Mouse (Mus musculus): ENCODE results near the gene Brix1. TPM values are rescaled to one million over a fixed set of nuclear protein-coding genes. Genes with fewer than 3 reads are reported as not detected.

The Brix1 gene
- total and polyA plus RNA-seq, 3 experiments: 42.6 to 104 (median 94.4) TPM

DNA sequence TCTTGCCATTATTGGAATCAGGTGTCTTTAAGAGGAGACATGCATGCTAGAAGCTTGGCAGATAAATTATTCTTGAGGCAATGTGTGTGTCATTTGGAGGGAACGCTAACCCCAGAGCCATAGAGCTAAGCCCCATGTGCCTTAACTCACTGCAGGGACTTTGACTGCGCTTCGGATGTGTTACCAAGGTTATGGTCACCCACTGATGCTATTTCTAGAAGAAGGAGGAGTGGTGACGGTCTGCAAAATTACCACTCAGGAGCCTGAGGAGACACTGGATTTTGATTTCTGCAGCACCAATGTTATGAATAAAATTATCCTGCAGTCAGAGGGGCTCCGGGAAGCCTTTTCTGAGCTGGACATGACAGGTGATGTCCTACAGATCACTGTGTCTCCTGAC, 4.4 kb upstream of the Brix1 start:
- no peak for ATAC-seq (ENCODE audit: extremely low read depth, insufficient number of reproducible peaks, low FRiP score, poor library complexity, severe bottlenecking)
- DNase-seq (ENCODE audit: low spot score): no peak
- Histone ChIP-seq H3K9me3 (replicated peaks) (no peaks in the 10 kb centered on the region), H3K4me1 (ENCODE audit: insufficient read depth, low read depth, low read length) (peaks cover 22% of the 10 kb centered on the region), H3K4me3 (ENCODE audit: low read depth, low read length) (no peak overlapping the region), H3K27me3 (ENCODE audit: insufficient read depth, low read length) (no peaks in the 10 kb centered on the region), H3K36me3 (replicated peaks) (peaks cover 65% of the 10 kb centered on the region)
- no peak for TF ChIP-seq GATA2 (IDR thresholded peaks at IDR 0.05; ENCODE audit: borderline replicate concordance, low read depth, low read length)
- TF ChIP-seq GATA1 (IDR thresholded peaks at IDR 0.05; ENCODE audit: borderline replicate concordance, low read length): no peak
- TF ChIP-seq CTCF (IDR thresholded peaks at IDR 0.05; ENCODE audit: low read depth, low read length): no peak
- TF ChIP-seq POLR2AphosphoS5 (IDR thresholded peaks at IDR 0.05; ENCODE audit: insufficient replicate concordance, low read depth, low read length): no peak
- TF ChIP-seq TAL1 (conservative IDR thresholded peaks at IDR 0.05; ENCODE audit: low read depth, low read length): no peak

DNA sequence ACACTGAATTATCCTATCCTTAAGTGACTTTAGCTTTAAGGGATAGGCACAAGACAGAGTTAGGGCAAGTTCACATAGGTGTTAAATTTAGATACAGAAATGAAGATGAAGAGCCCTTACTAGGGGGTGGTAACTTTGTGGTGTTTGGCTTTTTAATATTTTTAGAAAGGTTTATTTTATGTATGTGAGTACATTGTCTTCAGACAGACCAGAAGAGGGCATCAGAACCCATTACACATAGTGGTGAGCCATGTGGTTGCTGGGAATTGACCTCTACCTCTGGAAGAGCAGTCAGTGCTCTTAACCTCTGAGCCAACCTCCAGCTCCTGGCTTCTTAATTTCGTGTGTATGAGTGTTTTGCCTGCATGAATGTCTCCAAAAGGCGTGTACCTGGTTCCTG, 1.5 kb upstream of the Brix1 start:
- Histone ChIP-seq H3K9me3 (replicated peaks) (no peaks in the 10 kb centered on the region), H3K4me1 (ENCODE audit: insufficient read depth, low read depth, low read length) (peaks cover 39% of the 10 kb centered on the region), H3K27me3 (ENCODE audit: insufficient read depth, low read length) (no peaks in the 10 kb centered on the region), H3K36me3 (replicated peaks) (peaks cover 61% of the 10 kb centered on the region), H3K4me3 (ENCODE audit: low read depth, low read length) (peak overlapping the region; percentile 86)
- no peak for TF ChIP-seq GATA2 (IDR thresholded peaks at IDR 0.05; ENCODE audit: borderline replicate concordance, low read depth, low read length)
- ATAC-seq (ENCODE audit: extremely low read depth, insufficient number of reproducible peaks, low FRiP score, poor library complexity, severe bottlenecking): no peak
- no peak for DNase-seq (ENCODE audit: low spot score)

DNA sequence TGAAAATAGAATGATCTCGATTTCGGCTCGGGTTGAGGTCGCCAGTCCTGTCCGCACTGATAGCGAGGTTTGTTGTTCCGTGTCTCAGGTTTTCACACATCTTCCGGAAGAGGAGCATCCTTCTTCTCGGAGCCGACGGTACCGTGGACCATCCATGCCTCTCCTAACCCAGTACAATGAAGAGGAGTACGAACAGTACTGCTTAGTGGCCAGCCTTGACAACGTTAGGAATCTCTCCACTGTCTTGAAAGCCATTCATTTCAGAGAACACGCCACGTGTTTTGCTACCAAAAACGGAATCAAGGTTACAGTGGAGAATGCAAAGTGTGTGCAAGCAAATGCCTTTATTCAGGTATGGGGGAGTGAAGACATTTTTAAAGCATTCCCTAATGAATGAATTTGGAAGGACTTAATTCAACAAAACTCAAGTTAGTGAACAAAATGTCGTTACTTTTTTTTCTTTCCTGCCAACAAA, 655 bp upstream of the Brix1 start:
- DNase-seq (ENCODE audit: low spot score): no peak
- no peak for TF ChIP-seq CTCF (IDR thresholded peaks at IDR 0.05; ENCODE audit: low read depth, low read length)
- TF ChIP-seq POLR2AphosphoS5 (IDR thresholded peaks at IDR 0.05; ENCODE audit: insufficient replicate concordance, low read depth, low read length): no peak
- TF ChIP-seq GATA2 (IDR thresholded peaks at IDR 0.05; ENCODE audit: borderline replicate concordance, low read depth, low read length): no peak
- no peak for TF ChIP-seq GATA1 (IDR thresholded peaks at IDR 0.05; ENCODE audit: borderline replicate concordance, low read length)
- ATAC-seq (ENCODE audit: extremely low read depth, insufficient number of reproducible peaks, low FRiP score, poor library complexity, severe bottlenecking): no peak
- Histone ChIP-seq H3K9me3 (replicated peaks) (no peaks in the 10 kb centered on the region), H3K36me3 (replicated peaks) (peaks cover 60% of the 10 kb centered on the region), H3K4me3 (ENCODE audit: low read depth, low read length) (peak overlapping the region; percentile 86), H3K27me3 (ENCODE audit: insufficient read depth, low read length) (no peaks in the 10 kb centered on the region), H3K4me1 (ENCODE audit: insufficient read depth, low read depth, low read length) (peaks cover 44% of the 10 kb centered on the region)

DNA sequence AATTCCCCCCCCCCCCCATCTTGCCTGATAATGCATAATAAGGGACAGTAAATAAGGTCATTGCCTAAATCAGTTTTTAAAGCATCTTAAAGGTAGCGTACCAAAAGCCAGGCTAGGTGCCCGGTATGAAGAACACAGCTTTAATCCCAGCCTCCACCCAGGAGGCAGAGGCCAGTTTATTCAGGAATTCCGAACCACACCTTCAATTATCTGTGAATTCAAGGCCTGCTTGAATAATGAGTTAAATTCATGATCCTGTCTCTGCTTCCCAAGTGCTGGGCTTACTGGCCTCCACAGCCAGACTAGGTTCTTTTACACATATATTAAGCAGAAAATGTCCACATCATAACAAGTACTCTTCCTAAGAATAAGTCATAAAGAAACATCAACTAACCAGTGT, 14.8 kb downstream of the Brix1 start:
- H3K4me3 ChIP-seq (ENCODE audit: low read depth, low read length): peak overlapping the region; percentile 80; the same call in 1 of the 2 replicates

DNA sequence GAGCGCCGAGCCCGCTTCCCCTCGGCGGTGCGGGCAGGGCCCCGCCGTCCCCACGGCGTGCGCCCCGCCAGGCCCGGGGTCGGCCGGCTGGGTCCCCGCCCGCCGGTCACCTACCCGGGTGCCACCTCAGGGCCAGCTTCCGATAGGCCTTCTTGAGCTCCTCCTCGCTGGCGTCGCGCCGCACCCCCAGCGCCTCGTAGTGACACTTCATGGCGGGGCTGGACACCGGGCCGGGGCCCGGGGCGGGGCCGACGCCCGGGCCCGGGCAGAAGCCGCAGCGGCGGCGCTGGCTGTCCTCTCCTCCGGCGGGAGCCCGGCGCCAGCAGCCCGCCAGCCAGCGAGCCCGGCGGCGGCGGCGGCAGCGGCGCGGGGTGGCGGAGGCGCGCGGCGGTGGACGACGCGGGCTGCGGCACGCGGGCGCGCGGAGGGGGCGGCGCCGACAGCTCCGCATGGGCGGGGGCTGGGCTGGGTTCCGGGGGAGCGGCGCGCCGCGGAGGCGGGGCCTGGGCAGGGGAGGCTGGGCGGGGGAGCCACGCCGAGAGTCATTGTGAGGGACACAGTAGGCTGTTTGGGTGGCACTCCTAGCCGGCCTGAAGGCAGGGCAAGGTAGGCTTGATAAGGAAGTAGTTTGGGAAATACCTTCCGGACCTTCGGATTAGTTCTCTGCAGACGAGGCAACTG, 15.5 kb downstream of the Brix1 start, which contains the start of gene Dnajc21:
Gene Dnajc21, minus strand, starts transcription at position 366 of the 681 bp plus-strand sequence.
- peak; percentile 94 for ATAC-seq (ENCODE audit: extremely low read depth, insufficient number of reproducible peaks, low FRiP score, poor library complexity, severe bottlenecking)
- peaks cover 28% of the 10 kb centered on the region for H3K36me3 ChIP-seq (replicated peaks)
- TF ChIP-seq POLR2AphosphoS5 (IDR thresholded peaks at IDR 0.05; ENCODE audit: insufficient replicate concordance, low read depth, low read length): no peak
- TF ChIP-seq GATA2 (IDR thresholded peaks at IDR 0.05; ENCODE audit: borderline replicate concordance, low read depth, low read length): no peak
- TF ChIP-seq TAL1 (conservative IDR thresholded peaks at IDR 0.05; ENCODE audit: low read depth, low read length): no peak
- TF ChIP-seq GATA1 (IDR thresholded peaks at IDR 0.05; ENCODE audit: borderline replicate concordance, low read length): no peak
- TF ChIP-seq CTCF (IDR thresholded peaks at IDR 0.05; ENCODE audit: low read depth, low read length): no peak
- H3K27me3 ChIP-seq (ENCODE audit: insufficient read depth, low read length): no peaks in the 10 kb centered on the region
- DNase-seq (ENCODE audit: low spot score): peak; percentile 84
- peak within 1 kb of the TSS; percentile 80 for H3K4me3 ChIP-seq (ENCODE audit: low read depth, low read length)
- no peaks in the 10 kb centered on the region for H3K9me3 ChIP-seq (replicated peaks)
- peaks cover 28% of the 10 kb centered on the region for H3K4me1 ChIP-seq (ENCODE audit: insufficient read depth, low read depth, low read length)

More for the DNA sequence above, 14.8 kb downstream of the Brix1 start:
- DNase-seq (ENCODE audit: low spot score) (no peak), ATAC-seq (ENCODE audit: extremely low read depth, insufficient number of reproducible peaks, low FRiP score, poor library complexity, severe bottlenecking) (no peak)
- Histone ChIP-seq H3K27me3 (ENCODE audit: insufficient read depth, low read length) (no peaks in the 10 kb centered on the region), H3K36me3 (replicated peaks) (peaks cover 29% of the 10 kb centered on the region), H3K4me1 (ENCODE audit: insufficient read depth, low read depth, low read length) (peaks cover 32% of the 10 kb centered on the region), H3K9me3 (replicated peaks) (no peaks in the 10 kb centered on the region)
- TF ChIP-seq POLR2AphosphoS5 (IDR thresholded peaks at IDR 0.05; ENCODE audit: insufficient replicate concordance, low read depth, low read length) (no peak), TAL1 (conservative IDR thresholded peaks at IDR 0.05; ENCODE audit: low read depth, low read length) (no peak), GATA2 (IDR thresholded peaks at IDR 0.05; ENCODE audit: borderline replicate concordance, low read depth, low read length) (no peak), CTCF (IDR thresholded peaks at IDR 0.05; ENCODE audit: low read depth, low read length) (no peak)

DNA sequence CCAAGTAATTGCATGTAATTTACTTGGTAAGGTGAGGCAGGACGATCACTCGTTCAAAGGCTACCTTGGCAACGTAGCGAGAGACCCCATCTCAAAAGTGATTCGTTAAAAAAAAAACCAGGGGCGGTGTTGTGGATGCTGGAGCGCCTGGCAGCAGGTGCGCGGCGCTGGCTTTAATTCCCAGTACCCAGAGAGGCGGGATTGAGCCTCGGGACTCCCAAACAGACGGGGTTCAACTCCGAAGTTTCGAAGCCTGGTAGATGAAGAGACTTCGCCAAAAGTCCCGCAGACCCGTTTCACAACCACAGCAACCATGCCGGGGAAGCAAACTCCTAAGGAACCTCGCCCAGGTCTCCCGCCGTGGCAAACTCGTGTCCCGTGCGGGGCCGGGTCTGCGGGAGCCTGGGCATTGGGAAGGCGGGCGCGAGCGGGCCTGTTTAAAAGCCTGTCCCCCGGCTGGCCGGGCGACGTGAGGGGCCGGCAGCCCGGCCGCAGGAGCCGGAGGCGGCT, 16.1 kb downstream of the Brix1 start:
- ATAC-seq (ENCODE audit: extremely low read depth, insufficient number of reproducible peaks, low FRiP score, poor library complexity, severe bottlenecking) (no peak), DNase-seq (ENCODE audit: low spot score) (no peak)
- H3K27me3 ChIP-seq (ENCODE audit: insufficient read depth, low read length): no peaks in the 10 kb centered on the region
- no peak for TF ChIP-seq GATA1 (IDR thresholded peaks at IDR 0.05; ENCODE audit: borderline replicate concordance, low read length)
- H3K4me1 ChIP-seq (ENCODE audit: insufficient read depth, low read depth, low read length): peaks cover 25% of the 10 kb centered on the region
- peak overlapping the region; percentile 80 for H3K4me3 ChIP-seq (ENCODE audit: low read depth, low read length)
- H3K36me3 ChIP-seq (replicated peaks): peaks cover 25% of the 10 kb centered on the region
- H3K9me3 ChIP-seq (replicated peaks): no peaks in the 10 kb centered on the region
